Mouse (Mus musculus) T-cell, adult 2 months (primary cell): Measurements from ENCODE around the gene Mme.

Experiments used
- DNase-seq: peaks from one replicate; pipeline ENCODE4 v3.0.0; 2022; ENCODE audit warnings: low spot score

The Mme gene

GRCm38 (mm10) chr3:63351680-63352260 lies 110.4 kb downstream of the Mme start:
- DNase-seq = no peak

GRCm38 (mm10) chr3:63359512-63359911 lies 118.2 kb downstream of the Mme start:
- no peak for DNase-seq

- no peak for DNase-seq
Measured at GRCm38 (mm10) chr3:63384989-63385388, 143.7 kb downstream of the Mme start.

GRCm38 (mm10) chr3:63390774-63391173 lies 149.4 kb downstream of the Mme start:
- DNase-seq = no peak

GRCm38 (mm10) chr3:63391348-63391747 lies 150.0 kb downstream of the Mme start:
- no peak for DNase-seq

- no peak for DNase-seq
Measured at GRCm38 (mm10) chr3:63394424-63394941, 153.1 kb downstream of the Mme start.

GRCm38 (mm10) chr3:63398171-63398570 lies 156.8 kb downstream of the Mme start:
- no peak for DNase-seq

- DNase-seq = no peak
Measured at GRCm38 (mm10) chr3:63406438-63406837, 165.1 kb downstream of the Mme start.

- DNase-seq = no peak
Measured at GRCm38 (mm10) chr3:63411006-63411405, 169.7 kb downstream of the Mme start.

- no peak for DNase-seq
Measured at GRCm38 (mm10) chr3:63412220-63412937, 171.0 kb downstream of the Mme start.

GRCm38 (mm10) chr3:63413046-63413911 lies 171.9 kb downstream of the Mme start:
- no peak for DNase-seq

GRCm38 (mm10) chr3:63417284-63417683 lies 175.9 kb downstream of the Mme start:
- no peak for DNase-seq

- DNase-seq = no peak
Measured at GRCm38 (mm10) chr3:63417758-63418157, 176.4 kb downstream of the Mme start.

GRCm38 (mm10) chr3:63423552-63423951 lies 182.2 kb downstream of the Mme start:
- no peak for DNase-seq
